Mouse (Mus musculus): ENCODE data around the gene Jph4.
A peak's percentile ranks its signal among the peaks of the same experiment; 100 is the strongest.

The Jph4 gene

GRCm38 (mm10) chr14:55064481-55065370 is 52.0 kb downstream of the Jph4 start:
- DNase-seq (ENCODE audit: low read depth): no peak

GRCm38 (mm10) chr14:55063581-55064381 is 53.0 kb downstream of the Jph4 start:
- no peak for DNase-seq (ENCODE audit: low read depth)

- DNase-seq (ENCODE audit: low read depth): no peak
These were observed 53.6 kb downstream of the Jph4 start for GRCm38 (mm10) chr14:55063117-55063516.

GRCm38 (mm10) chr14:55062626-55063025 is 54.1 kb downstream of the Jph4 start:
- DNase-seq (ENCODE audit: low read depth): peak; percentile 80

GRCm38 (mm10) chr14:55061845-55062244 is 54.9 kb downstream of the Jph4 start:
- no peak for DNase-seq (ENCODE audit: low read depth)

- no peak for DNase-seq (ENCODE audit: low read depth)
These were observed 56.8 kb downstream of the Jph4 start for GRCm38 (mm10) chr14:55059931-55060330.

- DNase-seq (ENCODE audit: low read depth): no peak
These were observed 57.7 kb downstream of the Jph4 start for GRCm38 (mm10) chr14:55059009-55059408.

All from c-Kit-positive CD71-negative TER-119-negative erythroid progenitor cells, embryonic 14.5 days (primary cell).